Mouse (Mus musculus) kidney, postnatal 0 days (tissue): ENCODE measurements at regions not wholly inside any gene's neighbourhood (a gene's known extent, or its start where the extent isn't known, plus 50 kb on each side); places are given as distances from the start of the nearest gene placed in this dataset.

ENCODE experiments used
- ATAC-seq: fragments of 200-750 bp; cut with Nextera tagmentation; replicated peaks from 2 replicates; pipeline ENCODE4 v1.8.0; 2017; ENCODE audit warnings: low read depth, moderate number of reproducible peaks, moderate TSS enrichment, moderate library complexity; ENCODE audit not compliant: low FRiP score
- DNase-seq: peaks from one replicate; pipeline ENCODE4 v3.0.0-alpha.2; 2016; ENCODE audit warnings: low spot score
- H3K27ac ChIP-seq: fragments of 300-500 bp; sonication (generic); 2 replicates; pipeline ENCODE4 v1.5.1; 2014; ENCODE audit warnings: mild to moderate bottlenecking
- H3K27me3 ChIP-seq: fragments of 300-500 bp; sonication (generic); 2 replicates; pipeline ENCODE4 v1.6.1; 2014; ENCODE audit warnings: low read length, mixed read lengths; ENCODE audit not compliant: insufficient read depth
- H3K36me3 ChIP-seq: fragments of 300-500 bp; sonication (generic); 2 replicates; pipeline ENCODE4 v1.6.1; 2014; ENCODE audit warnings: low read length, mixed read lengths; ENCODE audit not compliant: insufficient read depth
- H3K4me1 ChIP-seq: fragments of 300-500 bp; sonication (generic); replicated peaks from 2 replicates; pipeline ENCODE4 v1.6.1; 2014; ENCODE audit warnings: antibody characterized with exemption, low read length, mixed read lengths; ENCODE audit not compliant: insufficient read depth
- H3K4me2 ChIP-seq: fragments of 300-500 bp; sonication (generic); 2 replicates; pipeline ENCODE4 v1.6.1; 2014; ENCODE audit warnings: mild to moderate bottlenecking, low read length, moderate library complexity, mixed read lengths
- H3K4me3 ChIP-seq: fragments of 300-500 bp; sonication (generic); replicated peaks from 2 replicates; pipeline ENCODE4 v1.5.1; 2014; ENCODE audit warnings: low read depth, low read length
- H3K9ac ChIP-seq: fragments of 300-500 bp; sonication (generic); 2 replicates; pipeline ENCODE4 v1.6.1; 2014; ENCODE audit warnings: low read depth, low read length
- H3K9me3 ChIP-seq: fragments of 300-500 bp; sonication (generic); replicated peaks from 2 replicates; pipeline ENCODE4 v1.6.1; 2016; ENCODE audit warnings: low read length, inconsistent platforms, mixed read lengths
- CTCF ChIP-seq: IDR thresholded peaks from 2 replicates; pipeline ENCODE4 v1.5.1; 2016; ENCODE audit warnings: antibody characterized with exemption, low read depth, mild to moderate bottlenecking, moderate library complexity
- WGBS: fragments of 180-500 bp; shearing (Covaris S2); extraction: QIAGEN DNeasy Blood & Tissue Kit; methylation state at CpG from one replicate; pipeline ENCODE4 v1.1.7; 2014; 5-methylcytosine and 5-hydroxymethylcytosine counted together

GRCm38 (mm10) chr11:114282566-114282965 lies 215.7 kb upstream of the Sdk2 start:
- Histone ChIP-seq H3K4me3 (no peak overlapping the region), H3K9ac (no peak overlapping the region), H3K36me3 (no peaks in the 10 kb centered on the region), H3K4me1 (no peaks in the 10 kb centered on the region), H3K27me3 (no peaks in the 10 kb centered on the region), H3K4me2 (no peak overlapping the region), H3K9me3 (no peaks in the 10 kb centered on the region), H3K27ac (no peak overlapping the region)
- 76% methylated on average over 5 of the region's 5 CpGs for WGBS
- DNase-seq (no peak), ATAC-seq (no peak)
- no peak for TF ChIP-seq CTCF

- Histone ChIP-seq H3K9me3 (no peaks in the 10 kb centered on the region), H3K27ac (no peak overlapping the region), H3K4me1 (no peaks in the 10 kb centered on the region), H3K36me3 (no peaks in the 10 kb centered on the region), H3K4me2 (no peak overlapping the region), H3K9ac (no peak overlapping the region), H3K27me3 (no peaks in the 10 kb centered on the region), H3K4me3 (no peak overlapping the region)
- TF ChIP-seq CTCF: no peak
- WGBS: 81% methylated on average over 9 of the region's 9 CpGs
- DNase-seq (no peak), ATAC-seq (no peak)
Observed at GRCm38 (mm10) chr11:114281846-114282245, 215.0 kb upstream of the Sdk2 start.

GRCm38 (mm10) chr11:114281041-114281695 lies 214.3 kb upstream of the Sdk2 start:
- Histone ChIP-seq H3K4me3 (no peak overlapping the region), H3K36me3 (no peaks in the 10 kb centered on the region), H3K27ac (no peak overlapping the region), H3K9me3 (no peaks in the 10 kb centered on the region), H3K4me2 (no peak overlapping the region), H3K4me1 (no peaks in the 10 kb centered on the region), H3K27me3 (no peaks in the 10 kb centered on the region), H3K9ac (no peak overlapping the region)
- WGBS: 69% methylated on average over 14 of the region's 14 CpGs
- DNase-seq: no peak
- ATAC-seq: no peak
- TF ChIP-seq CTCF: no peak

- Histone ChIP-seq H3K27me3 (no peaks in the 10 kb centered on the region), H3K27ac (no peak overlapping the region), H3K9me3 (no peaks in the 10 kb centered on the region), H3K9ac (no peak overlapping the region), H3K36me3 (no peaks in the 10 kb centered on the region), H3K4me2 (no peak overlapping the region), H3K4me1 (no peaks in the 10 kb centered on the region), H3K4me3 (no peak overlapping the region)
- DNase-seq (no peak), ATAC-seq (no peak)
- no peak for TF ChIP-seq CTCF
- WGBS: 77% methylated on average over 26 of the region's 26 CpGs
Observed at GRCm38 (mm10) chr11:114277513-114278304, 210.9 kb upstream of the Sdk2 start.

- Histone ChIP-seq H3K4me2 (no peak overlapping the region), H3K27ac (no peak overlapping the region), H3K9ac (no peak overlapping the region), H3K27me3 (no peaks in the 10 kb centered on the region), H3K4me3 (no peak overlapping the region), H3K36me3 (no peaks in the 10 kb centered on the region), H3K9me3 (no peaks in the 10 kb centered on the region), H3K4me1 (no peaks in the 10 kb centered on the region)
- no peak for TF ChIP-seq CTCF
- ATAC-seq (no peak), DNase-seq (no peak)
- 84% methylated on average over 10 of the region's 10 CpGs for WGBS
Observed at GRCm38 (mm10) chr11:114270358-114271072, 203.7 kb upstream of the Sdk2 start.

GRCm38 (mm10) chr11:114261959-114262358 lies 195.1 kb upstream of the Sdk2 start:
- no peaks in the 10 kb centered on the region for H3K36me3 ChIP-seq
- H3K4me3 ChIP-seq: no peak overlapping the region
- H3K27ac ChIP-seq: no peak overlapping the region
- H3K9me3 ChIP-seq: no peaks in the 10 kb centered on the region
- WGBS: 50% methylated on average over 4 of the region's 4 CpGs
- H3K27me3 ChIP-seq: no peaks in the 10 kb centered on the region
- ATAC-seq (no peak), DNase-seq (no peak)
- no peak for TF ChIP-seq CTCF
- H3K4me1 ChIP-seq: no peaks in the 10 kb centered on the region
- H3K9ac ChIP-seq: no peak overlapping the region
- no peak overlapping the region for H3K4me2 ChIP-seq
